Mouse (Mus musculus) stomach, postnatal 0 days (tissue): ENCODE data around the gene Polr2h. TPM values are rescaled to one million over a fixed set of nuclear protein-coding genes. Genes with fewer than 3 reads are reported as not detected.
A peak's percentile ranks its signal among the peaks of the same experiment; 100 is the strongest.

Experiments used
- ATAC-seq: fragments of 200-750 bp; cut with Nextera tagmentation; 2 replicates; pipeline ENCODE4 v1.8.0; 2017; ENCODE audit not compliant: low FRiP score, low TSS enrichment
- DNase-seq: peaks from one replicate; pipeline ENCODE4 v3.0.0-alpha.2; 2016; ENCODE audit warnings: low spot score
- H3K27ac ChIP-seq: fragments of 300-500 bp; sonication (generic); replicated peaks from 2 replicates; pipeline ENCODE4 v1.5.1; 2014; ENCODE audit warnings: mild to moderate bottlenecking, control low read depth
- H3K27me3 ChIP-seq: fragments of 300-500 bp; sonication (generic); 2 replicates; pipeline ENCODE4 v1.6.1; 2014; ENCODE audit warnings: low read length; ENCODE audit not compliant: control insufficient read depth, insufficient read depth
- H3K36me3 ChIP-seq: fragments of 300-500 bp; sonication (generic); 2 replicates; pipeline ENCODE4 v1.6.1; 2014; ENCODE audit warnings: low read length, mixed read lengths; ENCODE audit not compliant: control insufficient read depth, insufficient read depth
- H3K4me1 ChIP-seq: fragments of 300-500 bp; sonication (generic); replicated peaks from 2 replicates; pipeline ENCODE4 v1.6.1; 2014; ENCODE audit warnings: antibody characterized with exemption; ENCODE audit not compliant: control insufficient read depth, insufficient read depth
- H3K4me2 ChIP-seq: fragments of 300-500 bp; sonication (generic); replicated peaks from 2 replicates; pipeline ENCODE4 v1.6.1; 2014; ENCODE audit warnings: low read depth, mild to moderate bottlenecking, control low read depth, moderate library complexity
- H3K4me3 ChIP-seq: fragments of 300-500 bp; sonication (generic); 2 replicates; pipeline ENCODE4 v1.5.1; 2014; ENCODE audit warnings: low read depth, low read length, control low read depth
- H3K9ac ChIP-seq: fragments of 300-500 bp; sonication (generic); 2 replicates; pipeline ENCODE4 v1.6.1; 2014; ENCODE audit warnings: mild to moderate bottlenecking, low read length, control low read depth, mixed read lengths
- H3K9me3 ChIP-seq: fragments of 300-500 bp; sonication (generic); 2 replicates; pipeline ENCODE4 v1.6.1; 2016; ENCODE audit warnings: low read length; ENCODE audit not compliant: control insufficient read depth
- CTCF ChIP-seq: IDR thresholded peaks from 2 replicates; pipeline ENCODE4 v1.5.1; 2016; ENCODE audit warnings: antibody characterized with exemption, low read depth, mild to moderate bottlenecking, moderate library complexity
- EP300 ChIP-seq: optimal IDR thresholded peaks from 2 replicates; pipeline ENCODE3; 2016; ENCODE audit warnings: antibody characterized with exemption
- WGBS: fragments of 180-500 bp; shearing (Covaris S2); extraction: QIAGEN DNeasy Blood & Tissue Kit; methylation state at CpG from one replicate; pipeline ENCODE4 v1.1.7; 2014; 5-methylcytosine and 5-hydroxymethylcytosine counted together
- polyA plus RNA-seq: library from polyadenylated mRNA; unstranded; fragments of >200 nt; fragmentation: Nextera tagmentation; extraction: Ambion mirVana; gene quantifications from 2 replicates; pipeline ENCODE4 v1.2.1, GENCODE M21; 2015

The Polr2h gene
- polyA plus RNA-seq, 1 experiment from 2014 or later = 60.4 TPM

DNA sequence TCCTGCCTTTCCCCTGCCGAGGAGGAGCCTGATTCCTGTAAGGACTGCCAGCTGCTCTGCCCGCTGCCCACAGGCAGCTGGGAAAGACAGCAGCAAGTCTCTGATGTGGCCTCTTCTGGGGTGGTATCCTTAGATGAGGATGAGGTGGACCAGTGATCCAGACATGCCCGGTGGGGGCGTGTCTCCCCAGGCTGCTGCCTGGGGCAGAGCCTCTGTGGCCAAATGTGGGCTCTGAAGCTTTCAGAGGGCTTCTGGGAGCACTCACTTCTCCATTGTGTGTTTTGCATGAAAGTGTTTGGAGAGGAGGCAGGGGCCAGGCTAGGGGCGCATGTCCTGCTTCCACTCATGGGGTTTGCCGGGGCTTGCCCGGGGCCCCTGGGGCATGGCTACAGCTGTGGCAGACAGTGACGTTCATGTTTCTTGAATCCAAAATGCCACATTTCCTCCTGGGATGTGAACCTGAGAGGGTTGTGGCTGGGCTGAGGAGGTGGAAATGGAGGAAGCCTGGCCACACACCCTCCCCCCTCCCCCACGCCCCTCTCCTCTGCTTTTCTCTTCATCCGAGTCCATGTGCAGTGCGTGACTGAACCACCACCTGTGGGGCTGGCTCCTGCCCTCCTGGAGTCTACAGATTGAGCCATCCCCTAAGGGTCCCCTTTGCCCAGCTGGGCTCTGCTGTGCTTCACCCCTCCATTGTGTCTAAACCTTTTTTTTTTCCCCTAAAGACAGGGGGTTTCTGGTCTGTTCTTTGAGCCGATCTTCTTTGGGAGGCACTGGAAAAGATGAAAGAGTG, 15.5 kb upstream of the Polr2h start:
- Histone ChIP-seq H3K9ac (0 out of 2 replicates have a peak overlapping the region, but pooled peaks have one; percentile 18), H3K4me2 (no peak overlapping the region), H3K4me3 (no peak overlapping the region), H3K9me3 (no peaks in the 10 kb centered on the region), H3K36me3 (peaks cover 3% of the 10 kb centered on the region; the same call in 1 of the 2 replicates), H3K27ac (no peak overlapping the region), H3K27me3 (no peaks in the 10 kb centered on the region), H3K4me1 (no peaks in the 10 kb centered on the region)
- peak; percentile 14; the same call in 1 of the 2 replicates for ATAC-seq
- no peak for TF ChIP-seq CTCF
- no peak for TF ChIP-seq EP300
- 35% methylated on average over 12 of the region's 12 CpGs for WGBS
- no peak for DNase-seq

DNA sequence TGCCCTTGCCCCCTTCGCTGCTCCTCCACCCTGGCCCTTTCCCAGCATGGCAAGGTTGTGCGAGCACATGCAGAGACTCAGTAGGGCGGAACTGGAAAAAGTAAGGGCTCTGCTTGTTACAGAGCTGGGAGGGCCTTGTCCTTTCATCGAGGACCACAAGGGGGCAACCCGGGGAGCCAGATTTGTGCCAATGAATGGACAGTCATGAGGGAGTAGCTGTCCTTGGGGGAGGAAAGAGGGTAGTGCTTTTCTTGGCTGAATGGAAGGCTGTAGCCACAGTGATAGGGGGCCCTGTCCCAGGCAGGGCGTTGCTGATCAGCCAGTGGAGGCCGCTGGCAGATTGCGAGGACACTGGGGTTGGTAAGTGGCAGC, 15.0 kb upstream of the Polr2h start:
- DNase-seq (peak; percentile 81), ATAC-seq (peak; percentile 73)
- Histone ChIP-seq H3K9me3 (no peaks in the 10 kb centered on the region), H3K27me3 (no peaks in the 10 kb centered on the region), H3K4me3 (no peak overlapping the region), H3K4me1 (no peaks in the 10 kb centered on the region), H3K9ac (no peak overlapping the region), H3K36me3 (peaks cover 3% of the 10 kb centered on the region; the same call in 1 of the 2 replicates), H3K27ac (no peak overlapping the region), H3K4me2 (no peak overlapping the region)
- 13% methylated on average over 8 of the region's 8 CpGs for WGBS
- TF ChIP-seq EP300 (no peak), CTCF (peak; percentile 81)

DNA sequence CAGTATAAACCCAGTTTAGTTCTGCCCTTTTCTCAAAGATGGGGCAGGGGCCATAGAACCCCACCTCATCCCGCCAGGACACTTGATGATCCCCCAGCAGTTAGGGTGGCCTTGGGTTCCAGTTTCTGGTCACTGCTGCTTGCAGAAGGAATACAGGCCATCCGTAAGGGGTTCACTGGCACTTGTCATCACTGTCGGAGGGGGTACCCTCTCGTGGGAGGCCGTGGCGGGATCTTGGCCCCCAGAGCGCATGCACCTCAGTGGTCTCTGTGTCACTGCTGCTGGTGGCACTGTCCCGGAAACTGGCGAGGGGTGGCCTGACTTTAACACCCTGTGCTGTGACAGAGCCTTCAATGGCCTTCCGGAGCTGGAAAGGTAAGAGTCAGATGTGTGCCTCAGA, 14.4 kb upstream of the Polr2h start:
- Histone ChIP-seq H3K9me3 (no peaks in the 10 kb centered on the region), H3K27ac (no peak overlapping the region), H3K27me3 (no peaks in the 10 kb centered on the region), H3K4me3 (no peak overlapping the region), H3K4me2 (no peak overlapping the region), H3K9ac (no peak overlapping the region), H3K36me3 (peaks cover 3% of the 10 kb centered on the region; the same call in 1 of the 2 replicates), H3K4me1 (no peaks in the 10 kb centered on the region)
- ATAC-seq (no peak), DNase-seq (no peak)
- whole genome bisulfite sequencing = 94% methylated on average over 10 of the region's 10 CpGs
- no peak for TF ChIP-seq CTCF
- TF ChIP-seq EP300 = no peak

DNA sequence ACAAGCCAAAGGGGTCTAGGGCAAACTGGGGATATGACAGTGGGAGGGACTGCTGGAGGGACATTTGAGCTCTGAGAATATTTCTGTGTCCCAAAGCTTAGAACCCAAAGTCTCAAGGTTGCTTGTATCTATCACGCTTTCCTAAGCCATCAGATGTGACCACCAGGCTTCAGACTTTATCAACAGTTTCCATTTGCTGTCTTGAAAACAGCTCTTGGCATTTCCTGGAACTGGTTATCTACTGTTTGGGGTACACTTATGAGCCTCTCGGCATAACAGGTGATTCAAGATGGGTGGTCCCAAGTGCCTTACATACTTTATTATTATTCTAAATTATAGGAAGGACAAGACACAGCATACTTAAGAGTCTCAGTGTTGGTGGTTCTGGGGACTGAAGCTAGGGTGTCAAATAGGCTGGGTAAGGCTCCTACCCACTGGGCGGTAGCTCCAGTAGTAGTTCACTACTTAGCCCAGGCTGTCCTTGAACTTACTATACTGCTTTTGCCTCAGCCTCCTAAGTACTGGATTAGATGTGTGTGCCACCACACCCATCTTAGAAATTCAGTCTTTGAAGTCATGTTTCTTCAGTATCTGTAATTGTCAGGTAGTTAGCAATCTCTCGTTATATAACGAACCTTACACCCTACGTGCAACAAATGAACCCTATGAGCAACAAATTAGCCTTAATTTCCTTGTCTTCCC, 13.6 kb upstream of the Polr2h start:
- ATAC-seq = no peak

DNA sequence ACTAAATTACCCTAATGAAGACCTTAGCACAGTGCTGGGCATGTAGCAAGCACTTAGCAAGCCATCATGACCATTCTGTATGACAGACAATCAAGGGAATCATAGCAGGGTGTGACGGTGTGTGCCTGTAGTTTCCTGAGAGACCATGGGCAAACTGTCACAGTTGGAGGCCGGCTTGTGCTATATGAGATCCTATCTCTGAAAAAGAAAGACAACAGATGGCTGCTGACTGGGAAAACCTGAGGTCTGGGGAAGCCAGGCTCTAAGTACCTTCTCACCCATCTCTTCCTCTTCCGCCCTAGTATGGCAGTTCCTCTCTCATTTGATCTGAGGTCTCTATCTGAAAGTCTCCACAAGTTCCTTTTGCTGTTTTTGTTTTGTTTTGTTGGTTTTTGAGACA, 11.7 kb upstream of the Polr2h start:
- ATAC-seq (no peak), DNase-seq (no peak)
- H3K36me3 ChIP-seq = peaks cover 3% of the 10 kb centered on the region; the same call in 1 of the 2 replicates
- H3K4me1 ChIP-seq = no peaks in the 10 kb centered on the region
- no peak overlapping the region for H3K27ac ChIP-seq
- TF ChIP-seq EP300 = no peak
- TF ChIP-seq CTCF = no peak
- no peak overlapping the region for H3K9ac ChIP-seq
- no peak overlapping the region for H3K4me2 ChIP-seq
- H3K9me3 ChIP-seq = no peaks in the 10 kb centered on the region
- H3K4me3 ChIP-seq = no peak overlapping the region
- WGBS = 89% methylated on average over 3 of the region's 3 CpGs
- no peaks in the 10 kb centered on the region for H3K27me3 ChIP-seq

More for the DNA sequence above, 13.6 kb upstream of the Polr2h start:
- WGBS = 87% methylated on average over 6 of the region's 6 CpGs
- Histone ChIP-seq H3K36me3 (peaks cover 3% of the 10 kb centered on the region; the same call in 1 of the 2 replicates), H3K9ac (no peak overlapping the region), H3K9me3 (no peaks in the 10 kb centered on the region), H3K27me3 (no peaks in the 10 kb centered on the region), H3K4me3 (no peak overlapping the region), H3K4me1 (no peaks in the 10 kb centered on the region), H3K4me2 (no peak overlapping the region), H3K27ac (no peak overlapping the region)
- no peak for DNase-seq
- TF ChIP-seq EP300 (no peak), CTCF (no peak)
